Mouse (Mus musculus) liver, embryonic 14.5 days (tissue): ENCODE data around the gene Rab21. TPM values are rescaled to one million over a fixed set of nuclear protein-coding genes. Genes with fewer than 3 reads are reported as not detected.
A peak's percentile ranks its signal among the peaks of the same experiment; 100 is the strongest.

Experiments
- ATAC-seq: fragments of 200-750 bp; cut with Nextera tagmentation; 2 replicates; pipeline ENCODE4 v1.8.0; 2017; ENCODE audit warnings: moderate number of reproducible peaks, mild to moderate bottlenecking, moderate library complexity; ENCODE audit not compliant: insufficient read depth
- DNase-seq, 3 experiments: peaks; one replicate each; pipeline ENCODE4 v3.0.0-alpha.2; 2012 to 2013; ENCODE audit warnings: low read depth in 3 of 3, low spot score in 3 of 3
- H3K27ac ChIP-seq: fragments of 300-500 bp; sonication (generic); 2 replicates; pipeline ENCODE4 v1.5.1; 2014; ENCODE audit warnings: moderate library complexity, mild to moderate bottlenecking, control low read depth, inconsistent platforms
- H3K27me3 ChIP-seq: fragments of 300-500 bp; sonication (generic); 2 replicates; pipeline ENCODE4 v1.6.1; 2014; ENCODE audit warnings: mild to moderate bottlenecking, low read length, moderate library complexity; ENCODE audit not compliant: control insufficient read depth, insufficient read depth
- H3K36me3 ChIP-seq: fragments of 300-500 bp; sonication (generic); replicated peaks from 2 replicates; pipeline ENCODE4 v1.6.1; 2014; ENCODE audit warnings: low read depth; ENCODE audit not compliant: control insufficient read depth, insufficient read depth
- H3K4me1 ChIP-seq, 2 experiments: fragments of 200-500 bp in 1 of 2; fragments of 300-500 bp in 1 of 2; sonication (generic) in 1 of 2; replicated peaks; 2 replicates each; pipeline ENCODE4 v1.6.1; 2012 to 2014; ENCODE audit warnings: antibody characterized with exemption in 1 of 2, inconsistent platforms in 1 of 2, low read length in 1 of 2; ENCODE audit not compliant: control insufficient read depth in 2 of 2, insufficient read depth in 2 of 2
- H3K4me2 ChIP-seq: fragments of 300-500 bp; sonication (generic); 2 replicates; pipeline ENCODE4 v1.6.1; 2014; ENCODE audit warnings: low read depth, mild to moderate bottlenecking, control low read depth, moderate library complexity
- H3K4me3 ChIP-seq, 2 experiments: fragments of 200-500 bp in 1 of 2; fragments of 300-500 bp in 1 of 2; sonication (generic) in 1 of 2; 2 replicates each; pipeline ENCODE4 v1.5.1; 2012 to 2014; ENCODE audit warnings: low read depth in 2 of 2, low read length in 2 of 2, mild to moderate bottlenecking in 2 of 2, control low read depth in 1 of 2, inconsistent platforms in 1 of 2, moderate library complexity in 1 of 2; ENCODE audit not compliant: insufficient read depth in 1 of 2
- H3K9ac ChIP-seq: fragments of 300-500 bp; sonication (generic); replicated peaks from 2 replicates; pipeline ENCODE4 v1.6.1; 2014; ENCODE audit warnings: mild to moderate bottlenecking, control low read depth, moderate library complexity
- H3K9me3 ChIP-seq: fragments of 300-500 bp; sonication (generic); 2 replicates; pipeline ENCODE4 v1.6.1; 2016; ENCODE audit warnings: low read length, mixed read lengths; ENCODE audit not compliant: control insufficient read depth
- CTCF ChIP-seq: IDR thresholded peaks from 2 replicates; pipeline ENCODE4 v1.5.1; 2016; ENCODE audit warnings: antibody characterized with exemption, low read depth, control low read depth
- EP300 ChIP-seq: IDR thresholded peaks from 2 replicates; pipeline ENCODE4 v1.6.1; 2016; ENCODE audit warnings: antibody characterized with exemption, low read depth
- WGBS: fragments of 180-500 bp; shearing (Covaris S2); extraction: QIAGEN DNeasy Blood & Tissue Kit; methylation state at CpG from one replicate; pipeline ENCODE4 v1.1.7; 2014; ENCODE audit not compliant: insufficient replicate concordance; 5-methylcytosine and 5-hydroxymethylcytosine counted together
- polyA plus RNA-seq, 2 experiments: library from polyadenylated mRNA; depleted of rRNA in 1 of 2; stranded (reverse) in 1 of 2; unstranded in 1 of 2; fragments of >200 nt; fragmentation: Nextera tagmentation in 1 of 2; extraction: Ambion mirVana in 1 of 2; gene quantifications; 2 replicates each; pipeline versions ENCODE4 v1.2.1 to v1.2.3; 2012 to 2014

Gene Rab21
- polyA plus RNA-seq, 2 experiments, result 2.9 to 6.7 TPM

DNA sequence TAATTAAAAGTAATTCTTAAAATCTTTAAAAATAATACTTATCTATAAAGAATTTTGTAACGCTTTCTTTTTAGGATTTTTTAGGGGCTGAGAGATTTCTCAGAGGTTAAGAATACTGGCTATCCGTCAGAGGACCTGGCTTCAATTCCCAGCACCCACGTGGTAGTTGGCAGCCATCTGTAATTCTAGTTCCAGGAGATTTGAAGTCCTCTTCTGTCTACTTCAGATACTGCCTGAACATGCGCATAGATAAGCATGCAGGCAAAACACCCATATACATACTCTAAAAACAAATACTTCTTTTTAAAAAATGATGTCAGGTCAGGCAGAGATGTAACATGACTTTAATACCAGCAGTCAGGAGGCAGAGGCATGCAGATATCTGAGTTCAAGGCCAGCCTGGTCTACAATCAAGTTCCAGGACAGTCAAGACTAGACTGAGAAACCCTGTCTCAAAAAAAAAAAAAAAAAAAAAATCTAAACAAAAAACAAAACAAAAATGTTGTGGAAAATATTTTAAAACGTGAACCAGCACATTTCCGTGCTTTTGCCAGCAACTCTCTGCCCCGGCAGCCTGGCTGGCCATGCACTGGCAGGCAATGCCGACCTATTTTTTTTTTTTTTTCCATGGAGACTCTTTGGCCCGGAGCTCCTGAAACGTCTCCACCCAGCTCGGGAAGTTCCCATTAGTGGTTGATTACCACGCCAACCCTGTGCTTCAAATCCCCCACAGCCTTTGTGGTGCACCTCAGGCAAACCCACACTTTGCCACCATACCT lies 44.6 kb downstream of the Rab21 start:
- H3K4me3 ChIP-seq, result no peak overlapping the region
- H3K4me1 ChIP-seq, result no peaks in the 10 kb centered on the region
- H3K9ac ChIP-seq, result no peak overlapping the region
- no peaks in the 10 kb centered on the region for H3K36me3 ChIP-seq
- H3K9me3 ChIP-seq, result no peaks in the 10 kb centered on the region
- H3K4me2 ChIP-seq, result no peak overlapping the region
- no peaks in the 10 kb centered on the region for H3K27me3 ChIP-seq
- H3K27ac ChIP-seq, result no peak overlapping the region
- WGBS, result 65% methylated on average over 12 of the region's 12 CpGs
- DNase-seq, result no peak
- TF ChIP-seq EP300 (no peak), CTCF (no peak)
- no peak for ATAC-seq

DNA sequence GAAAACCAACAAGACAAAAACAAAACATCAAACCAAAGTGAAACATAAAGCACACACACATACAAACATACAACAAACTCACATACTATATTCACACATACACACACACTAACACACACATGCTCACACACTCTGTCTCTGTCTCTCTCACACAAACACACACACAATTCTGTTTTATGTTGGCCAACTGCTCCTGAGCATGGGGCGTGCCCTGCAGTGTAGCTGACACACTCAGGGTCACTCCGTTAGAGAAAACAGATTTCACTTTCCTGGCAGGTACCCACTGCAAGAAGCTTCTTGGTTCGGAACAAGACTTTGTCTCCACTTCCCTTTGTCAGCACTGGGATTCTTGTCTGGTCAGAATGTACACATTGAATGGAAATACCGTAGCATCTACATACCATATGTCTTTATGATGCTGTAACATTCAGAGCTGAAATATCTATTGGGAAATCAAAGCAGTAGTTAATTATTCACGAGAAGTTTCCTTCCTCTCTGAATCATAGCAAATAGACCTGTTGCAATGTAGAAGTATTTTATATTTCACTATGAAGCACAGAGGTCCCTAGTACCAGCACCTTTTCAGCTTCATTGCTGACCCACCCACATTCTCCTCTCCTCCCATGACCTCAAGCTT lies 52.4 kb downstream of the Rab21 start:
- Histone ChIP-seq H3K4me1 (no peaks in the 10 kb centered on the region), H3K36me3 (no peaks in the 10 kb centered on the region), H3K4me2 (no peak overlapping the region; the same call in 1 of the 2 replicates), H3K9me3 (no peaks in the 10 kb centered on the region), H3K4me3 (no peak overlapping the region), H3K27me3 (no peaks in the 10 kb centered on the region), H3K27ac (no peak overlapping the region), H3K9ac (no peak overlapping the region)
- no peak for TF ChIP-seq EP300
- TF ChIP-seq CTCF, result no peak
- 41% methylated on average over 5 of the region's 5 CpGs for WGBS
- ATAC-seq (peak; percentile 55; the same call in 1 of the 2 replicates), DNase-seq (no peak)

GRCm38 (mm10) chr10:115262261-115262660 lies 53.1 kb downstream of the Rab21 start:
- no peak for ATAC-seq
- no peaks in the 10 kb centered on the region for H3K36me3 ChIP-seq
- 72% methylated on average over 2 of the region's 2 CpGs for WGBS
- no peaks in the 10 kb centered on the region for H3K4me1 ChIP-seq
- TF ChIP-seq CTCF, result no peak
- TF ChIP-seq EP300, result no peak
- no peak overlapping the region for H3K27ac ChIP-seq
- peak overlapping the region; percentile 15; the same call in 1 of the 2 replicates for H3K4me2 ChIP-seq
- no peaks in the 10 kb centered on the region for H3K9me3 ChIP-seq
- H3K27me3 ChIP-seq, result no peaks in the 10 kb centered on the region
- no peak overlapping the region for H3K4me3 ChIP-seq
- no peak overlapping the region for H3K9ac ChIP-seq
- no peak for DNase-seq

DNA sequence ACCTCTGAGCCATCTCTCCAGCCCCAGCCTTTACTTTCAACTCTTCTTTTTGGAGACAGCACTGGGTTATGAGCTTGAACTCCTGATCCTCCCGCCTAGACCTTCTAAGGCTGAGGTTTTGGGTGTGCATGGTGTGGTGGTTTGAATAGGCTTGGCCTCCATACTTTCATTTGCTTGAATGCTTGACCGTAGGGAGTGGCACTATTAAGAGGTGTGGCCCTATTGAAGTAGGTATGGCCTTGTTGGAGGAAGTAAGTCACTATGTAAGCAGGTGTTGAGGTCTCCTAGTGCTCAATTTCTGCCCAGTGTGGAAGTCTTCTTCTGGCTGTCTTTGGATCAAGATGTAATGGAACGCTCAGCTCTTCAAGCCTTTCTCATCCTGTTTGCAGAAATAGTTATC lies 54.0 kb downstream of the Rab21 start:
- Histone ChIP-seq H3K4me2 (no peak overlapping the region), H3K27ac (no peak overlapping the region), H3K9me3 (no peaks in the 10 kb centered on the region), H3K27me3 (no peaks in the 10 kb centered on the region), H3K36me3 (no peaks in the 10 kb centered on the region), H3K9ac (no peak overlapping the region), H3K4me3 (no peak overlapping the region), H3K4me1 (no peaks in the 10 kb centered on the region)
- ATAC-seq, result no peak
- TF ChIP-seq CTCF, result no peak
- TF ChIP-seq EP300, result no peak
- DNase-seq, result no peak
- WGBS, result 58% methylated on average over 3 of the region's 3 CpGs

DNA sequence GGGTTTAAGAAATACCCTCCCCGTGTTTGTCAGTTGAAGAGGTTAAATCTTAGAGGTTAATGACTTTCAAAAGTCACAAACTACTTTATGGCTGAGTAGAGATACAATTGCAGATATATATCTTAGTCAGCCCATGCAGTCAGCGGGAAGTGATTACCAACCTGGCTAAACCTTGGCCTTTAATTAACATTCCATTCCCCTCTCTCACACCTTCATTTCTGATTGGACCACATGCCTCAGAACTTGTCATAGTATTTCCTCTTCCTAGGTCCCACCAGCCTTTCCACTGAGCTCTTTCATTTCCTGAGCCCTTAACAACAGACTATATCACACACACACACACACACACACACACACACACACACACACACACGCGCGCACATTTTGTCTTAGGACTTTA lies 59.2 kb downstream of the Rab21 start:
- Histone ChIP-seq H3K4me3 (no peak overlapping the region), H3K9me3 (no peaks in the 10 kb centered on the region), H3K36me3 (no peaks in the 10 kb centered on the region), H3K4me2 (no peak overlapping the region), H3K4me1 (peaks cover 0 to 8% of the 10 kb centered on the region in 2 experiments; a peak in 3 of 4 replicates), H3K27me3 (no peaks in the 10 kb centered on the region), H3K27ac (no peak overlapping the region), H3K9ac (no peak overlapping the region)
- 50% methylated on average over 5 of the region's 5 CpGs for WGBS
- no peak for ATAC-seq
- TF ChIP-seq CTCF (no peak), EP300 (no peak)
- no peak for DNase-seq
